Mouse (Mus musculus) bone marrow macrophage, adult 2 months (primary cell): Measurements from ENCODE around the gene Slc6a16.

Source experiments
- CTCF ChIP-seq: IDR thresholded peaks from 2 replicates; pipeline ENCODE4 v1.5.1; 2012; ENCODE audit warnings: low read depth, mild to moderate bottlenecking, low read length, moderate library complexity
- POLR2A ChIP-seq: IDR thresholded peaks from 2 replicates; pipeline ENCODE4 v1.6.1; 2012; ENCODE audit warnings: mild to moderate bottlenecking, low read depth, low read length, borderline replicate concordance

- TF ChIP-seq CTCF (no peak), POLR2A (no peak)
Measured at GRCm38 (mm10) chr7:45228548-45228947, 12.3 kb upstream of the Slc6a16 start.
